Mouse (Mus musculus) forebrain, embryonic 14.5 days (tissue): Measurements from ENCODE around the gene Ceacam9. TPM values are rescaled to one million over a fixed set of nuclear protein-coding genes. Genes with fewer than 3 reads are reported as not detected.
A peak's percentile ranks its signal among the peaks of the same experiment; 100 is the strongest.

Source experiments
- ATAC-seq: fragments of 200-750 bp; cut with Nextera tagmentation; 2 replicates; pipeline ENCODE4 v1.8.0; 2017; ENCODE audit warnings: mild to moderate bottlenecking, moderate library complexity
- DNase-seq: peaks from one replicate; pipeline ENCODE4 v3.0.0-alpha.2; 2015; ENCODE audit warnings: low spot score
- H3K27ac ChIP-seq: fragments of 300-500 bp; sonication (generic); 2 replicates; pipeline ENCODE4 v1.5.1; 2014; ENCODE audit warnings: low read depth, mild to moderate bottlenecking, control low read depth, low read length, moderate library complexity
- H3K27me3 ChIP-seq: fragments of 300-500 bp; sonication (generic); replicated peaks from 2 replicates; pipeline ENCODE4 v1.6.1; 2014; ENCODE audit warnings: low read length, control low read depth, mixed read lengths; ENCODE audit not compliant: control insufficient read depth, insufficient read depth
- H3K36me3 ChIP-seq: fragments of 300-500 bp; sonication (generic); 2 replicates; pipeline ENCODE4 v1.6.1; 2014; ENCODE audit warnings: low read length, control low read depth; ENCODE audit not compliant: control insufficient read depth, insufficient read depth
- H3K4me1 ChIP-seq: fragments of 300-500 bp; sonication (generic); 2 replicates; pipeline ENCODE4 v1.6.1; 2014; ENCODE audit warnings: antibody characterized with exemption, low read length, control low read depth; ENCODE audit not compliant: control insufficient read depth, insufficient read depth
- H3K4me2 ChIP-seq: fragments of 300-500 bp; sonication (generic); 2 replicates; pipeline ENCODE4 v1.6.1; 2014; ENCODE audit warnings: mild to moderate bottlenecking, control low read depth, low read length
- H3K4me3 ChIP-seq: fragments of 300-500 bp; sonication (generic); 2 replicates; pipeline ENCODE4 v1.5.1; 2014; ENCODE audit warnings: low read depth, low read length, control low read depth
- H3K9ac ChIP-seq: fragments of 300-500 bp; sonication (generic); 2 replicates; pipeline ENCODE4 v1.6.1; 2014; ENCODE audit warnings: mild to moderate bottlenecking, low read length, control low read depth, moderate library complexity
- H3K9me3 ChIP-seq: fragments of 300-500 bp; sonication (generic); replicated peaks from 2 replicates; pipeline ENCODE4 v1.6.1; 2016; ENCODE audit warnings: low read length, control low read depth, mixed read lengths; ENCODE audit not compliant: control insufficient read depth
- WGBS: fragments of 180-500 bp; shearing (Covaris S2); extraction: QIAGEN DNeasy Blood & Tissue Kit; methylation state at CpG from one replicate; pipeline ENCODE4 v1.1.7; 2014; 5-methylcytosine and 5-hydroxymethylcytosine counted together
- polyA plus RNA-seq: library from polyadenylated mRNA; unstranded; fragments of >200 nt; fragmentation: Nextera tagmentation; extraction: Ambion mirVana; gene quantifications from 2 replicates; pipeline ENCODE4 v1.2.1, GENCODE M21; 2014

The Ceacam9 gene
- polyA plus RNA-seq, 1 experiment from 2014 or later, result not detected

- Histone ChIP-seq H3K4me1 (no peaks in the 10 kb centered on the region), H3K4me2 (no peak overlapping the region), H3K9me3 (no peaks in the 10 kb centered on the region), H3K27ac (no peak overlapping the region), H3K36me3 (no peaks in the 10 kb centered on the region), H3K27me3 (no peaks in the 10 kb centered on the region), H3K9ac (no peak overlapping the region), H3K4me3 (no peak overlapping the region)
- no peak for DNase-seq
- ATAC-seq, result no peak
- 82% methylated on average over 17 of the region's 17 CpGs for WGBS
Observed at GRCm38 (mm10) chr7:16755362-16756017, 33.8 kb downstream of the Ceacam9 start.

- Histone ChIP-seq H3K27ac (no peak overlapping the region), H3K9me3 (no peaks in the 10 kb centered on the region), H3K4me3 (no peak overlapping the region), H3K36me3 (no peaks in the 10 kb centered on the region), H3K4me2 (no peak overlapping the region), H3K27me3 (no peaks in the 10 kb centered on the region), H3K4me1 (no peaks in the 10 kb centered on the region), H3K9ac (no peak overlapping the region)
- ATAC-seq, result peak; percentile 85
- 70% methylated on average over 10 of the region's 11 CpGs for WGBS
- peak; percentile 75 for DNase-seq
Observed at GRCm38 (mm10) chr7:16758872-16759574, 37.3 kb downstream of the Ceacam9 start.

- H3K4me1 ChIP-seq, result no peaks in the 10 kb centered on the region
- no peaks in the 10 kb centered on the region for H3K36me3 ChIP-seq
- 29% methylated on average over 8 of the region's 8 CpGs for WGBS
- DNase-seq (no peak), ATAC-seq (no peak)
- H3K27me3 ChIP-seq, result no peaks in the 10 kb centered on the region
- H3K9ac ChIP-seq, result no peak overlapping the region
- H3K27ac ChIP-seq, result no peak overlapping the region
- H3K4me2 ChIP-seq, result no peak overlapping the region
- no peak overlapping the region for H3K4me3 ChIP-seq
- H3K9me3 ChIP-seq, result no peaks in the 10 kb centered on the region
Observed at GRCm38 (mm10) chr7:16760292-16760691, 38.6 kb downstream of the Ceacam9 start.

- DNase-seq, result no peak
- Histone ChIP-seq H3K4me2 (no peak overlapping the region), H3K9me3 (no peaks in the 10 kb centered on the region), H3K4me3 (no peak overlapping the region), H3K36me3 (no peaks in the 10 kb centered on the region), H3K4me1 (no peaks in the 10 kb centered on the region), H3K9ac (no peak overlapping the region), H3K27ac (no peak overlapping the region), H3K27me3 (no peaks in the 10 kb centered on the region)
- ATAC-seq, result no peak
- WGBS, result 53% methylated on average over 10 of the region's 10 CpGs
Observed at GRCm38 (mm10) chr7:16761005-16761481, 39.3 kb downstream of the Ceacam9 start.

GRCm38 (mm10) chr7:16761630-16762029 lies 39.9 kb downstream of the Ceacam9 start:
- no peaks in the 10 kb centered on the region for H3K9me3 ChIP-seq
- H3K27ac ChIP-seq, result no peak overlapping the region
- H3K4me3 ChIP-seq, result no peak overlapping the region
- H3K36me3 ChIP-seq, result no peaks in the 10 kb centered on the region
- no peak overlapping the region for H3K9ac ChIP-seq
- ATAC-seq (no peak), DNase-seq (no peak)
- 57% methylated on average over 5 of the region's 5 CpGs for WGBS
- no peak overlapping the region for H3K4me2 ChIP-seq
- H3K27me3 ChIP-seq, result no peaks in the 10 kb centered on the region
- no peaks in the 10 kb centered on the region for H3K4me1 ChIP-seq

GRCm38 (mm10) chr7:16763463-16764218 lies 41.9 kb downstream of the Ceacam9 start:
- WGBS, result 88% methylated on average over 7 of the region's 7 CpGs
- Histone ChIP-seq H3K36me3 (no peaks in the 10 kb centered on the region), H3K4me1 (no peaks in the 10 kb centered on the region), H3K4me2 (no peak overlapping the region), H3K9me3 (no peaks in the 10 kb centered on the region), H3K9ac (no peak overlapping the region), H3K27me3 (no peaks in the 10 kb centered on the region), H3K27ac (no peak overlapping the region), H3K4me3 (no peak overlapping the region)
- ATAC-seq (no peak), DNase-seq (no peak)

- WGBS, result 15% methylated on average over 2 of the region's 2 CpGs
- Histone ChIP-seq H3K9ac (no peak overlapping the region), H3K4me3 (no peak overlapping the region), H3K9me3 (no peaks in the 10 kb centered on the region), H3K27me3 (no peaks in the 10 kb centered on the region), H3K4me1 (no peaks in the 10 kb centered on the region), H3K4me2 (no peak overlapping the region), H3K36me3 (no peaks in the 10 kb centered on the region), H3K27ac (no peak overlapping the region)
- ATAC-seq (no peak), DNase-seq (no peak)
Observed at GRCm38 (mm10) chr7:16766443-16766842, 44.7 kb downstream of the Ceacam9 start.
